Mouse (Mus musculus) myocyte (in vitro differentiated cells): ENCODE data around the gene Prlr.

Experiments
- E2F4 ChIP-seq: IDR thresholded peaks from one replicate; pipeline ENCODE4 v1.6.1; 2011; ENCODE audit warnings: mild to moderate bottlenecking, control low read depth, moderate library complexity; ENCODE audit not compliant: insufficient read depth
- MYOG ChIP-seq, 3 experiments: IDR thresholded peaks; one replicate each; pipeline ENCODE4 v1.6.1; 2011; ENCODE audit warnings: control low read depth in 2 of 3, low read depth in 2 of 3, mild to moderate bottlenecking in 2 of 3; ENCODE audit not compliant: insufficient read length in 2 of 3, control insufficient read depth in 1 of 3, insufficient read depth in 1 of 3
- POLR2A ChIP-seq: IDR thresholded peaks from one replicate; pipeline ENCODE4 v1.6.1; 2011; ENCODE audit warnings: low read depth, mild to moderate bottlenecking, control low read depth, moderate library complexity; ENCODE audit not compliant: insufficient read length
- USF1 ChIP-seq: IDR thresholded peaks from one replicate; pipeline ENCODE4 v1.6.1; 2011; ENCODE audit warnings: low read depth, mild to moderate bottlenecking, control low read depth, moderate library complexity

DNA sequence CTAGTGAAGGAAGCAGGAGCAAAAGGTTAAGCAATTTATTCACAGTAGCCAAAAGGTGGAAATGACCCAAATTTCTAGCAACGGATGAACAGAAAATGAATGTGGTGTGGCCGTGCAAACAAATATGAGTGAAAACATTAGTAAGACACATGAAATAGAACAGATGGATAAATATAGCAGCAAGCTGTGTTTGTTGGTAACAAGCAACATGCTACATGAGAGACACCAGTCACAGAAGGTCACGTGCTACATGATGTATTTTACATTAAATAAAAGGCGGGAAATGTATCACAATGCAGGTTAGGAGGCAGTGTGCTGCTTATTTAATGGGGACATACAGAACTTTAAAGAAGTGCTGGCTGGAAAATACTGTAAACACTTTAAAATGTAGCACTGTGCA is 28.8 kb upstream of the Prlr start:
- TF ChIP-seq E2F4: no peak
- no peak for TF ChIP-seq MYOG (IDR thresholded peaks at IDR 0.05; ENCODE audit: control insufficient read depth in 1 of 3, insufficient read depth in 1 of 3, insufficient read length in 2 of 3, low read depth in 2 of 3)
- no peak for TF ChIP-seq USF1
- no peak for TF ChIP-seq POLR2A
